Mouse (Mus musculus) right cerebral cortex, postnatal 14 days (tissue): ENCODE results near the gene Fhl2.

Experiments
- DNase-seq: peaks from one replicate; pipeline ENCODE4 v3.0.0; 2022

Gene Fhl2

GRCm38 (mm10) chr1:43094206-43094605, 102.6 kb downstream of the Fhl2 start:
- no peak for DNase-seq

GRCm38 (mm10) chr1:43092056-43093015, 104.4 kb downstream of the Fhl2 start:
- DNase-seq = peak; percentile 60

GRCm38 (mm10) chr1:43091306-43092055, 105.3 kb downstream of the Fhl2 start:
- no peak for DNase-seq

GRCm38 (mm10) chr1:43090418-43090817, 106.4 kb downstream of the Fhl2 start:
- DNase-seq = no peak

- DNase-seq = no peak
These were observed 113.8 kb downstream of the Fhl2 start for GRCm38 (mm10) chr1:43082946-43083345.

GRCm38 (mm10) chr1:43078124-43078523, 118.7 kb downstream of the Fhl2 start:
- DNase-seq = no peak

GRCm38 (mm10) chr1:43074791-43075190, 122.0 kb downstream of the Fhl2 start:
- no peak for DNase-seq
